Mouse (Mus musculus) heart, postnatal 0 days (tissue): Measurements from ENCODE around the gene Thumpd1.

ENCODE experiments used
- CTCF ChIP-seq: IDR thresholded peaks from 2 replicates; pipeline ENCODE4 v1.5.1; 2016; ENCODE audit warnings: antibody characterized with exemption, control low read depth, low read depth
- EP300 ChIP-seq: IDR thresholded peaks from 2 replicates; pipeline ENCODE4 v1.6.1; 2016; ENCODE audit warnings: antibody characterized with exemption, low read depth

DNA sequence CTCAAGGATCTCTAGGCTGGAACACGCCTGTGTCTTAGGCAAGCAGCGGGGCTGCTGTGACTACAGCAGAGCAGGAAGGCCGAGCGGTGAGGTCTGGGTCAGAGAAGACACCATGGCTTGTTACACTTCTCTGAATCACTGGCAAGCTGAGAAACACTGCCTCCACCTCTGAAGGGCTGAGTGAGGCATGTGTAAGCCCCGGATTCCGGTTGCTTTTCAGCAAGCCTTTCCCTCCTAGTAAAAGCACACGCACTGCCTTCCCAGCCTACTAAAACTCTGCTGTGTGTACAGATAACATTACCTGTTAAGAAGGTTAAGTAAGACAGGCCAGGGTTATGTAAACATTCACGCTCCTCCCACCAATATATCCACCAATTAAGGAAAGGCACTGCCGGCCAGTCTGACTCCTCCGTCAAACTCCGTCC is 39.9 kb upstream of the Thumpd1 start, which contains the start of gene Acsm3:
- TF ChIP-seq CTCF: no peak
- no peak for TF ChIP-seq EP300
